Mouse (Mus musculus) limb, embryonic 14.5 days (tissue): ENCODE data around the gene Eps8l2. TPM values are rescaled to one million over a fixed set of nuclear protein-coding genes. Genes with fewer than 3 reads are reported as not detected.

Source experiments
- ATAC-seq: fragments of 200-750 bp; cut with Nextera tagmentation; 2 replicates; pipeline ENCODE4 v1.8.0; 2017; ENCODE audit warnings: low read depth, moderate number of reproducible peaks, moderate TSS enrichment; ENCODE audit not compliant: low FRiP score
- DNase-seq: peaks from one replicate; pipeline ENCODE4 v3.0.0-alpha.2; 2015; ENCODE audit warnings: low spot score
- H3K27ac ChIP-seq: fragments of 300-500 bp; sonication (generic); replicated peaks from 2 replicates; pipeline ENCODE4 v1.5.1; 2014; ENCODE audit warnings: low read depth, mild to moderate bottlenecking, low read length, moderate library complexity, mixed read lengths
- H3K27me3 ChIP-seq: fragments of 300-500 bp; sonication (generic); 2 replicates; pipeline ENCODE4 v1.6.1; 2014; ENCODE audit warnings: low read length, mixed read lengths; ENCODE audit not compliant: control insufficient read depth, insufficient read depth
- H3K36me3 ChIP-seq: fragments of 300-500 bp; sonication (generic); 2 replicates; pipeline ENCODE4 v1.6.1; 2014; ENCODE audit warnings: mild to moderate bottlenecking, low read length, moderate library complexity, mixed read lengths; ENCODE audit not compliant: control insufficient read depth, insufficient read depth
- H3K4me1 ChIP-seq: fragments of 300-500 bp; sonication (generic); 2 replicates; pipeline ENCODE4 v1.6.1; 2014; ENCODE audit warnings: antibody characterized with exemption, low read length, mixed read lengths; ENCODE audit not compliant: control insufficient read depth, insufficient read depth
- H3K4me2 ChIP-seq: fragments of 300-500 bp; sonication (generic); replicated peaks from 2 replicates; pipeline ENCODE4 v1.6.1; 2014; ENCODE audit warnings: low read depth, mild to moderate bottlenecking, low read length, moderate library complexity; ENCODE audit not compliant: severe bottlenecking
- H3K4me3 ChIP-seq: fragments of 300-500 bp; sonication (generic); replicated peaks from 2 replicates; pipeline ENCODE4 v1.5.1; 2014; ENCODE audit warnings: low read length
- H3K9ac ChIP-seq: fragments of 300-500 bp; sonication (generic); 2 replicates; pipeline ENCODE4 v1.6.1; 2014; ENCODE audit warnings: mild to moderate bottlenecking, low read depth, low read length, moderate library complexity; ENCODE audit not compliant: severe bottlenecking
- H3K9me3 ChIP-seq: fragments of 300-500 bp; sonication (generic); 2 replicates; pipeline ENCODE4 v1.6.1; 2016; ENCODE audit warnings: low read length; ENCODE audit not compliant: control insufficient read depth
- POLR2A ChIP-seq: fragments of 200-500 bp; IDR thresholded peaks from 2 replicates; pipeline ENCODE4 v1.8.0; 2012; ENCODE audit warnings: inconsistent platforms, mild to moderate bottlenecking, moderate library complexity, borderline replicate concordance; ENCODE audit not compliant: insufficient read depth, insufficient read length; ENCODE audit errors: extremely low read depth
- WGBS: fragments of 180-500 bp; shearing (Covaris S2); extraction: QIAGEN DNeasy Blood & Tissue Kit; methylation state at CpG from one replicate; pipeline ENCODE4 v1.1.7; 2014; 5-methylcytosine and 5-hydroxymethylcytosine counted together
- polyA plus RNA-seq, 2 experiments: library from polyadenylated mRNA; depleted of rRNA in 1 of 2; stranded (reverse) in 1 of 2; unstranded in 1 of 2; fragments of >200 nt; fragmentation: Nextera tagmentation in 1 of 2; extraction: Ambion mirVana in 1 of 2; gene quantifications; 2 replicates each; pipeline versions ENCODE4 v1.2.1 to v1.2.3; 2012 to 2014

The Eps8l2 gene
- polyA plus RNA-seq, 2 experiments: 19.0 to 22.4 TPM

- Histone ChIP-seq H3K4me1 (peaks cover 13% of the 10 kb centered on the region), H3K4me2 (peak within 1 kb of the TSS; percentile 94), H3K27ac (peak within 1 kb of the TSS; percentile 40; the same call in 1 of the 2 replicates), H3K27me3 (no peaks in the 10 kb centered on the region), H3K9me3 (no peaks in the 10 kb centered on the region), H3K9ac (peak within 1 kb of the TSS; percentile 75), H3K4me3 (peak within 1 kb of the TSS; percentile 68), H3K36me3 (0 out of 2 replicates have a peak, but pooled peaks cover 6% of the 10 kb centered on the region)
- peak; percentile 97 for ATAC-seq
- no peak for TF ChIP-seq POLR2A
- peak; percentile 96 for DNase-seq
- under 1% methylated on average over 57 of the region's 57 CpGs for WGBS
Observed at GRCm38 (mm10) chr7:141391625-141392551, 53.2 kb downstream of the Eps8l2 start, which contains the start of gene Taldo1. Taldo1 (plus strand) TSS chr7:141392199.

- no peak for DNase-seq
- H3K4me3 ChIP-seq: peak overlapping the region; percentile 68
- peak overlapping the region; percentile 94 for H3K4me2 ChIP-seq
- H3K27me3 ChIP-seq: no peaks in the 10 kb centered on the region
- no peak for ATAC-seq
- H3K9ac ChIP-seq: peak overlapping the region; percentile 75
- no peaks in the 10 kb centered on the region for H3K9me3 ChIP-seq
- TF ChIP-seq POLR2A: no peak
- peaks cover 13% of the 10 kb centered on the region for H3K4me1 ChIP-seq
- no peak overlapping the region; the same call in 1 of the 2 replicates for H3K27ac ChIP-seq
- 41% methylated on average over 9 of the region's 9 CpGs for WGBS
- H3K36me3 ChIP-seq: peaks cover 8% of the 10 kb centered on the region; the same call in 1 of the 2 replicates
Observed at GRCm38 (mm10) chr7:141392552-141393222, 54.0 kb downstream of the Eps8l2 start.

- TF ChIP-seq POLR2A: no peak
- 81% methylated on average over 7 of the region's 7 CpGs for WGBS
- no peak for ATAC-seq
Observed at GRCm38 (mm10) chr7:141394158-141394557, 55.5 kb downstream of the Eps8l2 start.

GRCm38 (mm10) chr7:141394771-141395170 is 56.1 kb downstream of the Eps8l2 start:
- TF ChIP-seq POLR2A: no peak
- H3K4me1 ChIP-seq: peaks cover 13% of the 10 kb centered on the region
- 20% methylated on average over 6 of the region's 6 CpGs for WGBS
- ATAC-seq: no peak
- no peak overlapping the region for H3K4me2 ChIP-seq
- no peaks in the 10 kb centered on the region for H3K27me3 ChIP-seq
- no peak overlapping the region for H3K9ac ChIP-seq
- no peak for DNase-seq
- no peak overlapping the region for H3K27ac ChIP-seq
- no peak overlapping the region for H3K4me3 ChIP-seq
- H3K36me3 ChIP-seq: peaks cover 25% of the 10 kb centered on the region
- H3K9me3 ChIP-seq: no peaks in the 10 kb centered on the region

More at GRCm38 (mm10) chr7:141394158-141394557, 55.5 kb downstream of the Eps8l2 start:
- H3K4me1 ChIP-seq: peaks cover 13% of the 10 kb centered on the region
- no peak for DNase-seq
- H3K36me3 ChIP-seq: peaks cover 21% of the 10 kb centered on the region
- no peak overlapping the region for H3K9ac ChIP-seq
- H3K9me3 ChIP-seq: no peaks in the 10 kb centered on the region
- no peak overlapping the region for H3K4me2 ChIP-seq
- H3K27ac ChIP-seq: no peak overlapping the region
- no peaks in the 10 kb centered on the region for H3K27me3 ChIP-seq
- H3K4me3 ChIP-seq: no peak overlapping the region

GRCm38 (mm10) chr7:141395348-141395747 is 56.7 kb downstream of the Eps8l2 start:
- Histone ChIP-seq H3K4me2 (no peak overlapping the region), H3K27ac (no peak overlapping the region), H3K9me3 (no peaks in the 10 kb centered on the region), H3K9ac (no peak overlapping the region), H3K36me3 (peaks cover 31% of the 10 kb centered on the region), H3K4me1 (peaks cover 13% of the 10 kb centered on the region), H3K27me3 (no peaks in the 10 kb centered on the region), H3K4me3 (no peak overlapping the region)
- WGBS: 72% methylated on average over 1 of the region's 1 CpGs
- DNase-seq (no peak), ATAC-seq (no peak)
- TF ChIP-seq POLR2A: no peak
